Mouse (Mus musculus): ENCODE measurements at regions not wholly inside any gene's neighbourhood (a gene's known extent, or its start where the extent isn't known, plus 50 kb on each side); places are given as distances from the start of the nearest gene placed in this dataset.

DNA sequence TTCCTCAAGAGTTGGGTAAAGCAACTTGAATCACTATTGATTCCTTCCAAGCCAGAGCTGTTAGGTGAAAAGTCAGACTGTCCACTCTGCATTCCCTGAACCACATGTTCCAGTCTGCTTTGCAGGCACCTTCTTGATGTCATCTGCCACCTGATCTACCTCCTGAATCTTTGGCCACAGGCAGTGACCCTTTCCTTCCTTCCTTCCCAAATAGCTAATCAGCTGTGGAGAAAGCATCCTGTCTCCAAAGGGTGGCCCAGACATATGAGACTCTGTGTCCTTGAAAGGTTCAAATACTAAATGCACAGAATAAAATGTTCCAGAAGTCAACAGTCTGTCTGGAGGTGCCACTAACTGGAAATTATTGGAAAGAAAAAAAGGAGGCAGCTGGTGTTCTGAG, 107.6 kb upstream of the Pabpc6 start:
- DNase-seq (ENCODE audit: low spot score in 2 of 2): no peak
- intact Hi-C loops (cut with DNase I): loop anchor here (5.0 kb wide), 2 partner anchors 70 to 130 kb away; no protein-coding TSS in a partner anchor

DNA sequence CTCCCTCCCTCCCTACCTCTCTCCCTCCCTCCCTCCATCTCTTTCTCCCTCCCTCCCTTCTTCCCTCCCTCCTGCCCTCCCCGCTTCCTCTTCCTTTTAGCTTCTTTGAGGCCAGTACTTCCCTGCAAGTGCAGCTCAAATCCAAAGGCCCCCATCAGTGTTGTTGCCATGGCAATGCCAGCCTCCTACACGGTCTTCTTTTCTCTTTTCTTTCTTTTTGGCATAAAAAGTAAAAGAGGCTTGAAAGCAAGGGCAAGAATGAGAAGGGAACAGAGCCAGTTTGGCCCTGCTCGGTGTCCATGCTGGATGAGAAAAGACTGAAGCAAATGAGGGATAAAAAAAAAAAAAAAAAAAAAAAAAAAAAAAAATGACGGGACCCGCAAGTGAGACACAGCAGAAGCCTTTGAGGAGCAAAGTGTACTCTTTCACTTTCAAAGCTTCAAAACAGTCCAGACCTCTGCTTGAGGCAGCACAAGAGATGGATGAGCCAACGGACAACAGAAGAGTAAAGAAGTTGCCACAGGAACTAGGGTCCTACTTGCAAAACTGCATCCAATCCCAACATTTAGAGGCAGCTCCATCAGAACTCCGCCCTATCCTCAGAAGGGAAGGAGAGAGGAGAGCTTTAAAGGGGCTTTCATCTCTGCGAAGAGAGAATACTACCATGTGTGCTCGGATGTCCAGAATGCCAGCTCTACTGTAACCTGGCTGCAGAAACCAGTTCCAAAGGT, 106.9 kb upstream of the Pabpc6 start:
- DNase-seq (ENCODE audit: low spot score in 2 of 2): peak; percentile 25 to 37
- intact Hi-C loops (cut with DNase I): loop anchor here (5.0 kb wide), 2 partner anchors 71 to 131 kb away; no protein-coding TSS in a partner anchor

- DNase-seq (ENCODE audit: low spot score in 2 of 2): peak in 1 of 2 experiments; percentile 35
These were observed 106.2 kb upstream of the Pabpc6 start for GRCm38 (mm10) chr17:9775668-9776151.

GRCm38 (mm10) chr17:9774740-9775629, 105.5 kb upstream of the Pabpc6 start:
- intact Hi-C loops (cut with DNase I): loop anchor here (5.0 kb wide), 2 partner anchors 72 to 132 kb away; no protein-coding TSS in a partner anchor

More at GRCm38 (mm10) chr17:9775668-9776151, 106.2 kb upstream of the Pabpc6 start:
- intact Hi-C loops (cut with DNase I): loop anchor here (5.0 kb wide), 2 partner anchors 72 to 132 kb away; no protein-coding TSS in a partner anchor

GRCm38 (mm10) chr17:9773744-9774143, 104.2 kb upstream of the Pabpc6 start:
- no peak for DNase-seq (ENCODE audit: low spot score in 2 of 2)
- intact Hi-C loops (cut with DNase I): no loop called here

More at GRCm38 (mm10) chr17:9774740-9775629, 105.5 kb upstream of the Pabpc6 start:
- no peak for DNase-seq (ENCODE audit: low spot score in 2 of 2)

DNA sequence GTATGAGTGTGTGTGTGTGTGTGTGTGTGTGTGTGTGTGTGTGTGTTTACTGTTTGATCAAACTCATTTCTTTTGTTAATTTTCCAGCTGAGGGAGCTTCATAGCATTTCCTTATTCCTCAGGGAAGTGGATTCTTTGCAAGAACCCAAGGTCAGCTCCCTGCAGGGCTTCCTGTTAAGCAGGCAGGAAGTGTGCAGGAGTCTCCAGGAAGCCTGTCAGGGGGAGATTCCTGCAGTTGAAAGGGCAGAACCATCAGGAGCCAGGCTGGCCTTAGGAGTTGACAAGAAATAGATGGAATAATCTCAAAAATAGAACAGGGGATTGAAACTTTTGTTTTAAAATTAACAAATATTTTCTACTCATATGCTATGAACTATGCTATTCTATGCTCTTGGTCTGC, 98.8 kb upstream of the Pabpc6 start:
- intact Hi-C loops (cut with DNase I): loop anchor here (10.0 kb wide), 2 partner anchors 427 to 727 kb away; no protein-coding TSS in a partner anchor
- DNase-seq (ENCODE audit: low spot score in 2 of 2): no peak

DNA sequence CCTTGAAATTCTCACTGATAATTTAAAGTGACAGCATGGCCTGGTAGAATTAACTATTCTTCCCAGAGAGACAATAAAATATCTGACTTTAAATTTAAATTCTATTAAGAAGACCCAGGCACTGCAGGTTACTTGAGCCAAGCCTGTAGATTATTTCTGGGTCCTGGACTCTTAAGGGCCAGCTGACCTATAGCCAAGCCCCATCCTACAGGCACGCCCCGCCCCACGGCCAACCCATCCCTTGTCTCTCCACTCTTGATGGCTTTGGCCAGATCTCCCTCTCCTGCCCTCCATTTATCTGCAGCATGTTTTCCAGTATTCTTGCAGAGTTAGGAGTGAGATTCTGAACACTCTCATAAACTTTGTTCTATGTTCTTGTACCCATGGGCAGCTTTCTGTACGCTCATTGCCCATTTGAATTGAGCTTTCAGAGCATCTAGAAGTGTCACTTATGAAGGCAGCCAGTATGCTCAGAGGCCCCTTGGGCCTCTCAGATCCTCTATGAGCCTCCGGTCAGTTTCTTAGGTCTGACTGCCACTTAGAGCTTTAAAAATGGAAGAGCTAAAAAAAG, 96.2 kb upstream of the Pabpc6 start:
- no peak for DNase-seq (ENCODE audit: low spot score in 2 of 2)
- intact Hi-C loops (cut with DNase I): loop anchor here (2.0 to 10.0 kb wide), 4 partner anchors 139 to 729 kb away; no protein-coding TSS in a partner anchor

DNA sequence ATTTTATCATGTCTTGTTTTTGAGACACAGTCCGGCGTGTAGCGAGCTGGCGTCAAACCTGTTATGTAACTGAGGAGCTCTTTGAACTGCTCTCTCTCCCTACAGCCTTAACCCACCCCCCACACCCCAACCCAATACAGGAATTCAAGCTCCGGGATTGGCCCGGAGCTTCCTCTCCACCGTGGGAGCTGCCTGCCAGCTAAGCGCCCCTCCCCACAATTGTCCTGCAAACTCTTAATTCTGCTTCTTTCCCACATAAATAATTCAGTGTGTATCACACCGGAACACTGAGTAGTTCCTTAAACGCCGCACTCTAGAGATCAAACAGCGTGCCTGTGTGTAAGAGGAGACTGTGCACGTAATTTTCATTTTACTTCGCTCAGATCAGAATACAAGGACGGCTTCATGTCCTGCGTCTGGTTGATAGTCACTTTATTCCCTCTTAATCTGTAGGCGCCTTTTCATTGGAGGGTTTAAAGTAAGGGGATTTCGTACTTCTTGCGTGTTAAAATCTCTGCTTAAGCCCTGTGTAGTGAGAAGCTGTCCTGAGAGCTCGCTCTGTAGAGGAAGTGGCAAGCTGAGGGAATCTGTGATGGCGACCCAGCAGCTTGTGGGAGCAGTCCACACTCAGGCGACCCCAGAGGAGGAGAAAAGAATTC, 95.3 kb upstream of the Pabpc6 start:
- intact Hi-C loops (cut with DNase I): loop anchor here (2.0 to 10.0 kb wide), 4 partner anchors 140 to 730 kb away; no protein-coding TSS in a partner anchor
- DNase-seq (ENCODE audit: low spot score in 2 of 2): peak; percentile 41 to 43

- DNase-seq (ENCODE audit: low spot score in 2 of 2): no peak
- intact Hi-C loops (cut with DNase I): loop anchor here (2.0 to 10.0 kb wide), 4 partner anchors 141 to 731 kb away; no protein-coding TSS in a partner anchor
These were observed 94.6 kb upstream of the Pabpc6 start for GRCm38 (mm10) chr17:9764041-9764606.

DNA sequence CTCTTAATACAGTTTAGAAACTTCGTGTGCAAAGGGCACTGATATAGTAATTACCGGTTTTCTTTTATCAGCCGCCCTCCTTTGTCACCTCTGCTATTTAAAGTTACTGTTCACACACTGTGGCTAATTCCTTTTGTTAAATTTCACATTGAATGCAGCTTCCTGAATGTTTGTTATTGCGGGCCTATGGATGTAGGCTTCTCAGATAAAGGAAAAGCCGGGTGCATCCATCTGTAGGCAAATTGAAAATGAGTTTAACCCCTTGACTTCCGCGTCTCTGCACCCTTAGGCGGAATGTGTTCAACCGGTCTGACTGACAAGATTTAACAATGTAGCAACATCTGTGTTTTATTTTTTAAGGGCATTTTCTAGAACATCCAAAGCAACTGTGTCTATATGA, 93.6 kb upstream of the Pabpc6 start:
- DNase-seq (ENCODE audit: low spot score in 2 of 2): no peak
- intact Hi-C loops (cut with DNase I): loop anchor here (10.0 kb wide), 2 partner anchors 432 to 732 kb away; no protein-coding TSS in a partner anchor

- DNase-seq (ENCODE audit: low spot score in 2 of 2): no peak
- intact Hi-C loops (cut with DNase I): loop anchor here (10.0 kb wide), 2 partner anchors 432 to 732 kb away; no protein-coding TSS in a partner anchor
These were observed 92.9 kb upstream of the Pabpc6 start for GRCm38 (mm10) chr17:9762436-9762835.

GRCm38 (mm10) chr17:9760706-9761059, 91.2 kb upstream of the Pabpc6 start:
- intact Hi-C loops (cut with DNase I): loop anchor here (10.0 kb wide), 2 partner anchors 434 to 734 kb away; no protein-coding TSS in a partner anchor

DNA sequence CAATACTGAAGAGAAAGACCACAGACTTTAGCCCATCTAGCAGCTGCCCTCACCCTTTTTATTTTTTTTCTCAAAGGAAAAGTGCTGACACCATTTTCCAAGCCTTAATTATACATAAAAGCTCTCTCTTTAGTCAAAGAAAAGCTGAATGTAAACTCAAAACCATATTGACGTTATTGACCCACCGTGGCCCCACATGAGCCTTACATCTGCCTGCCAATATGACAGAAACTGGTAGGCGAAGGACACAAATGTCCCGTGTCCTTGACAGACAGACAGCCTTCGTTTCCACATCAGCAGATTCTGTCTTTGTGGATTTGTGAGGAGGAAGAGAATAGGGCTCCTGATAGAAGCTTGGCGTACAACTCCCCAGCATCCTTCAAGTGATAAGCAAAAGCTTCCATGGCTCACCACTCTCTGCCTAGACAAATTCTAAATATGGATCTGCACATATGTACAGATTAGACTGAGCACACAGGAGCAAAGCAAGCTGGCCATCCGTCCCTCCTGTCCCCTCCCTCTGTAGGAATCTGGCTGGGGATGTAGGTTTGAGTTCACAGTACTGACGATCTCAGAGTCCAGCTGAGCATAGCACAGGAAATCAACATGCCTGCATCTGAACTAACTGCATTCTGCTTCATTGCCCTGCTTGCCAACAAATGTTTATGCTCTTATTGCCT, 90.6 kb upstream of the Pabpc6 start:
- DNase-seq (ENCODE audit: low spot score in 2 of 2): no peak
- intact Hi-C loops (cut with DNase I): loop anchor here (10.0 kb wide), 2 partner anchors 435 to 735 kb away; no protein-coding TSS in a partner anchor

More at GRCm38 (mm10) chr17:9760706-9761059, 91.2 kb upstream of the Pabpc6 start:
- no peak for DNase-seq (ENCODE audit: low spot score in 2 of 2)

GRCm38 (mm10) chr17:9759421-9759852, 89.9 kb upstream of the Pabpc6 start:
- no peak for DNase-seq (ENCODE audit: low spot score in 2 of 2)
- intact Hi-C loops (cut with DNase I): loop anchor here (2.0 to 10.0 kb wide), 5 partner anchors 285 to 727 kb away; partner anchors contain the start of gene Gm17728

GRCm38 (mm10) chr17:9757725-9758251, 88.3 kb upstream of the Pabpc6 start:
- DNase-seq (ENCODE audit: low spot score in 2 of 2): no peak

GRCm38 (mm10) chr17:9756675-9757074, 87.2 kb upstream of the Pabpc6 start:
- no peak for DNase-seq (ENCODE audit: low spot score in 2 of 2)
- intact Hi-C loops (cut with DNase I): loop anchor here (5.0 to 10.0 kb wide), 4 partner anchors 288 to 724 kb away; partner anchors contain the start of gene Gm17728

More at GRCm38 (mm10) chr17:9757725-9758251, 88.3 kb upstream of the Pabpc6 start:
- intact Hi-C loops (cut with DNase I): loop anchor here (2.0 to 10.0 kb wide), 5 partner anchors 287 to 725 kb away; partner anchors contain the start of gene Gm17728

DNA sequence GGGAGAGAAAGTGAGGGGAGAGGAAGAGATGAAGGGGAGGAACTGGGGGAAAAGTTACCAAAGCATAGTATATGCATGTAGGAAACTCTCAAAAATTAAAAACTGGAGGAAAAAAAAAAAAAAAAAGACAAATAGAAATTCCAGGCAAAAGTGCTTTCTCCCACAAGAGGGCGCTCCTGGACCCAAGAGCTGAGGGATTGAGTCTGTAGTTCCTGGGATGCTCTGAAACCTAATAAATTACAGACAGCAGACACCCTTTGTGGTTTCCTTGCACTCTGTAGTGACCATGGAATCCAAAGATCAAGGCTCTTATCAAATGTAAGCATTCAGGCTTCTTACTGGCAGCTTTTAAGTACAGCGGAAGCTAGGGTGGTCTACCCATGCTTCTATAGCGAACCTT, 86.7 kb upstream of the Pabpc6 start:
- intact Hi-C loops (cut with DNase I): loop anchor here (5.0 to 10.0 kb wide), 4 partner anchors 289 to 724 kb away; partner anchors contain the start of gene Gm17728
- peak in 1 of 2 experiments; percentile 66 for DNase-seq (ENCODE audit: low spot score in 2 of 2)
